Mouse (Mus musculus): ENCODE measurements around the gene Cox19. TPM values are rescaled to one million over a fixed set of nuclear protein-coding genes. Genes with fewer than 3 reads are reported as not detected.
A peak's percentile ranks its signal among the peaks of the same experiment; 100 is the strongest.

Cox19 gene
- total and polyA plus RNA-seq, 3 experiments: 10.0 to 40.8 (median 37.7) TPM

DNA sequence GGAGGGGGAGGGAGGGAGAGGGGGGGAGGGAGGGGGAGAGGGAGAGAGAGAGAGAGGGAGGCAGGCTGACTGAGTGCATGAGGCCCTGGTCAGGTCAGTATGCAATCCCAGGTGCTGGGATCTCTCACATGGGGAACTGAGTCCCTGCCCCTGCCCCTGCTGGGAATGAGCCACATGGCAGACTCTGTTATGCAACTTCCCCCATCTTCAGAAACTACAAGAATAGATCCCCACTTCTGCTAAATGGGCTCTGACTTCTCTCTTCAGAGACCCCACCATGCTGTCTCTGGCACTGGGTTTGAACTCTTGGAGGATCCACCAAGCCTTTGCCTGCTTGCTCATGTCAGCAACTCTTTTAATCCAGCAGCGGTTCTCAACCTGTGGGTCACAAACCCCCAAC lies 14.6 kb upstream of the Cox19 start:
- no peaks in the 10 kb centered on the region for H3K9me3 ChIP-seq (replicated peaks)
- H3K4me3 ChIP-seq (ENCODE audit: low read depth, low read length): no peak overlapping the region; the same call in 1 of the 2 replicates
- H3K27me3 ChIP-seq (ENCODE audit: insufficient read depth, low read length): no peaks in the 10 kb centered on the region
- DNase-seq (ENCODE audit: low spot score) (no peak), ATAC-seq (ENCODE audit: extremely low read depth, insufficient number of reproducible peaks, low FRiP score, poor library complexity, severe bottlenecking) (no peak)
- TF ChIP-seq GATA1 (IDR thresholded peaks at IDR 0.05; ENCODE audit: borderline replicate concordance, low read length) (no peak), GATA2 (IDR thresholded peaks at IDR 0.05; ENCODE audit: borderline replicate concordance, low read depth, low read length) (no peak), TAL1 (conservative IDR thresholded peaks at IDR 0.05; ENCODE audit: low read depth, low read length) (no peak), CTCF (IDR thresholded peaks at IDR 0.05; ENCODE audit: low read depth, low read length) (no peak), POLR2AphosphoS5 (IDR thresholded peaks at IDR 0.05; ENCODE audit: insufficient replicate concordance, low read depth, low read length) (no peak)
- peaks cover 68% of the 10 kb centered on the region for H3K36me3 ChIP-seq (replicated peaks)
- peaks cover 82% of the 10 kb centered on the region for H3K4me1 ChIP-seq (ENCODE audit: insufficient read depth, low read depth, low read length)

DNA sequence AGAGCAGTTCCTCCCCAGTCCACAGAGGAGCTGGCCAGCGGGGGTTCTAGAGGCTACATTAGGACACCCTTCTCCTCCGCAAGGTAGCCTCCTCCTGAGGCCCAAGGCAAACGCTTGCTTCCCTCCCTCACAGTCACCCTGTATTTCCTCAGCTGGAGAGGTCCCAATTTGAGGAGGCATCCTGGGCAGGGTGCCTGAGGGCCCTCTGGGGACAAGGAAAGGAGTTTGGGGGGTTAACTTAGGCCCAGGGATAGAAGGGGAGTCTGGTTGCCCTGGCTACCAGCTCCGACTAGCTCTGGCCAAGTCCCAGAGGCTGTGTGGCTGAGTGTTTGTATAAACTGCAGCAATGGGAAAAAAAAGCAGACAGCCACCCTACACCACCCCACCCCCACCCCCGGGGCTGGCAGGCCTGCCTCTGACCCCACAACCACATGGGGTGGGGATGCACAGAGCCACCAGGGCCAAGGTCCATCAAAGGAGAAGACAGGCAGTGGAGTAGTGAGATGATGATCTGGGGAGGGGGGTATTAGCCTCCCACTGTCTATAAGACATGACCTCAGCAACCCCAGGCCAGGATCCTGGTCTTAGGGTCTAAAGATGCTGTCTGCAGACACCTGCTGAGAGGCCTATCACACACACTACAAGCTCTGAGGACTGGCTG lies 13.8 kb upstream of the Cox19 start:
- Histone ChIP-seq H3K9me3 (replicated peaks) (no peaks in the 10 kb centered on the region), H3K36me3 (replicated peaks) (peaks cover 68% of the 10 kb centered on the region), H3K4me3 (ENCODE audit: low read depth, low read length) (peak overlapping the region; percentile 66; the same call in 1 of the 2 replicates), H3K27me3 (ENCODE audit: insufficient read depth, low read length) (no peaks in the 10 kb centered on the region), H3K4me1 (ENCODE audit: insufficient read depth, low read depth, low read length) (peaks cover 74% of the 10 kb centered on the region)
- ATAC-seq (ENCODE audit: extremely low read depth, insufficient number of reproducible peaks, low FRiP score, poor library complexity, severe bottlenecking): no peak
- TF ChIP-seq GATA2 (IDR thresholded peaks at IDR 0.05; ENCODE audit: borderline replicate concordance, low read depth, low read length): no peak
- no peak for TF ChIP-seq GATA1 (IDR thresholded peaks at IDR 0.05; ENCODE audit: borderline replicate concordance, low read length)
- no peak for DNase-seq (ENCODE audit: low spot score)

DNA sequence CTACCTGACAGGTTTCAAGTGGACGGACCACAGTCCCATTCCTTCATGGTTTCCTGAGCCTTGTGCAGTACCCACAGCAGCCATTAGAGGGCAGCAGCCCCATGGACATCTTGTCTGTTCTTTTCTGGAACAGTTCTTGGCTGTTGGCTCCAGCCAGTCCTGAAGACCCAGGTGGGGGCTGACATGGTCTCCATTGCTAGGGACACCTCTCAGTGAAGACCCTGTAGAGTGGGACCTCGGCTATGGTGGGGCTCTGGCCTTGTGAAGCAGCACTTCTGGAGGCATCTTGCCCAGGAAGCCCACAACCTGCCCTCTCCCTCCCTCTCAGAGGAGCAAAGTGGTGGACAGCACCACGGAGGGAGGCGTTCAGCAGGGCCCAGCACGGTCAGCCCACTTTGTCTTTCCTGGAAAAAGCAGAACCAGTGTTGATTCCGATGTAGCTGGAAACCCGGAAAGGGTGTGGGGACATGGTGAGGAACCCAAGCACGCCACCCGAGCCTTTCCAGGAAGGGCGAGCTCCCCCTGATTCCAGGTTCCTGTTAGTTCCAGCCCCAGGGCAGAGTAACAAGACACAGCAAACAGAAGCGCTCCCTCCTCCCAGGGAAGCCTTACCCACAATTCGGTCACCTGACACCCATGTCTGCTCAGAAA lies 13.2 kb upstream of the Cox19 start:
- DNase-seq (ENCODE audit: low spot score) (peak; percentile 80), ATAC-seq (ENCODE audit: extremely low read depth, insufficient number of reproducible peaks, low FRiP score, poor library complexity, severe bottlenecking) (peak; percentile 73)
- Histone ChIP-seq H3K36me3 (replicated peaks) (peaks cover 66% of the 10 kb centered on the region), H3K4me1 (ENCODE audit: insufficient read depth, low read depth, low read length) (peaks cover 67% of the 10 kb centered on the region), H3K4me3 (ENCODE audit: low read depth, low read length) (peak overlapping the region; percentile 66; the same call in 1 of the 2 replicates), H3K9me3 (replicated peaks) (no peaks in the 10 kb centered on the region), H3K27me3 (ENCODE audit: insufficient read depth, low read length) (no peaks in the 10 kb centered on the region)
- no peak for TF ChIP-seq GATA1 (IDR thresholded peaks at IDR 0.05; ENCODE audit: borderline replicate concordance, low read length)
- TF ChIP-seq TAL1 (conservative IDR thresholded peaks at IDR 0.05; ENCODE audit: low read depth, low read length): no peak
- peak; percentile 100 for TF ChIP-seq CTCF (IDR thresholded peaks at IDR 0.05; ENCODE audit: low read depth, low read length)
- no peak for TF ChIP-seq POLR2AphosphoS5 (IDR thresholded peaks at IDR 0.05; ENCODE audit: insufficient replicate concordance, low read depth, low read length)

DNA sequence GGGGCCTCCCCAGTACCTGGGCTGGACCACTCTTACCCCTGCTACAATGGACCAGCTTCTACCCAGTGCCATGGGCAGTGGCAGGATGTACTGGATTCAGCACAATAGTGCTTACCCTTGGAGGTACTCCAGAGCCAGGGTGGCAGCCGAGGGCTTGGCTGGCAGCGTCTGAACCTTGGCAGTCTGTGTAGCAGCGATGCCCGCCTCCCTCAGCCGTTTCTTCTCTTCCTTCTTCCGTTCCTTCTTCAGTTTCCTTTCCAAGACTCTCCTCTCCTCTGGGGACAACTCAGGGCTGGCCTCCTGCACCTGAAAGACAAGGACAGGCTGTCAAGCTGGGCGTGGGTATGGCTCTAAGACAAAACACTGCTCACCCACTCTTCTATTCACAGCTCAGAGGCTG lies 12.6 kb upstream of the Cox19 start:
- DNase-seq (ENCODE audit: low spot score) (no peak), ATAC-seq (ENCODE audit: extremely low read depth, insufficient number of reproducible peaks, low FRiP score, poor library complexity, severe bottlenecking) (no peak)
- H3K27me3 ChIP-seq (ENCODE audit: insufficient read depth, low read length): no peaks in the 10 kb centered on the region
- H3K9me3 ChIP-seq (replicated peaks): no peaks in the 10 kb centered on the region
- H3K4me1 ChIP-seq (ENCODE audit: insufficient read depth, low read depth, low read length): peaks cover 65% of the 10 kb centered on the region
- peak overlapping the region; percentile 66; the same call in 1 of the 2 replicates for H3K4me3 ChIP-seq (ENCODE audit: low read depth, low read length)
- H3K36me3 ChIP-seq (replicated peaks): peaks cover 69% of the 10 kb centered on the region
- TF ChIP-seq GATA2 (IDR thresholded peaks at IDR 0.05; ENCODE audit: borderline replicate concordance, low read depth, low read length) (no peak), CTCF (IDR thresholded peaks at IDR 0.05; ENCODE audit: low read depth, low read length) (no peak), POLR2AphosphoS5 (IDR thresholded peaks at IDR 0.05; ENCODE audit: insufficient replicate concordance, low read depth, low read length) (no peak), TAL1 (conservative IDR thresholded peaks at IDR 0.05; ENCODE audit: low read depth, low read length) (no peak), GATA1 (IDR thresholded peaks at IDR 0.05; ENCODE audit: borderline replicate concordance, low read length) (no peak)

DNA sequence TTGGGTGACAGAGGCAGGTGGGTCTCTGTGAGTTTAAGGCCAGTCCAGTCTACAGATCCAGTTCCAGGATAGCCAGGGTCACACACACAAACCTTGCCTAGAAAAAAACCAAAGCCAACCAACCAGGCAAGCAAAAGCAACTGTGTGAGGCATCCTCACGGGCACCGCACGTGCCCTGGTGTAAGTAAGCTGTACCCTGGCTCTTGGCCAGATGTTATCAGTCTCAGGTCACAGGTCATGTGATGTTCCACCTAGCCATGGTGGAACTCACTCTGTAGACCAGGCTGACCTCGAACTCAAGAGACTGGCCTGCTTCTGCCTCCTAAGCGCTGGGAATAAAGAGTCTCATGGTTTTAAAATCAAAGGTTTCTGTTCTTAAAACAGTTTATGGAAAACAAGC lies 8.0 kb upstream of the Cox19 start:
- DNase-seq (ENCODE audit: low spot score) (no peak), ATAC-seq (ENCODE audit: extremely low read depth, insufficient number of reproducible peaks, low FRiP score, poor library complexity, severe bottlenecking) (no peak)
- H3K36me3 ChIP-seq (replicated peaks): peaks cover 69% of the 10 kb centered on the region
- peaks cover 40% of the 10 kb centered on the region for H3K4me1 ChIP-seq (ENCODE audit: insufficient read depth, low read depth, low read length)
- no peak for TF ChIP-seq TAL1 (conservative IDR thresholded peaks at IDR 0.05; ENCODE audit: low read depth, low read length)
- no peak for TF ChIP-seq POLR2AphosphoS5 (IDR thresholded peaks at IDR 0.05; ENCODE audit: insufficient replicate concordance, low read depth, low read length)
- no peak overlapping the region for H3K4me3 ChIP-seq (ENCODE audit: low read depth, low read length)
- no peaks in the 10 kb centered on the region for H3K9me3 ChIP-seq (replicated peaks)
- H3K27me3 ChIP-seq (ENCODE audit: insufficient read depth, low read length): peaks cover 7% of the 10 kb centered on the region; the same call in 1 of the 2 replicates

DNA sequence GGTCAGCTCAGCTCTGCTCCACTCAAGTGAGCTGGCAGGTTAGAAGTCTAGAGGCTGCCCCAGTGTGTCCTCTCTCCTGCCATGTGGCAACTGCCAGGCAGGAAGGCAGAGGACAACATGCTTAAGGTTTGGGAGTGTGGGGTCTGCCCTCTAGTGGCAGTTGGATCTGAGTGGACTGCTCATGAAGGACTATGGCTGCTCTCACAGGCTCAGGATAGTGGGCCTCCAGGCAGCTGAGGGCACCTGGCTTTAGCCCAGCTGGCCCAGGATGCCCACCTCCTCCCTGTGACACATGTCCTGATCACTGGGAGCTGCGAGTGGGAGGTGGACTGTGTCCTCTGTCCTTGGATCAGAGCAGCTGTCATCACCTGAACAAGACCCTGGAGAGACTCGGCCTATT lies 7.4 kb upstream of the Cox19 start:
- DNase-seq (ENCODE audit: low spot score) (no peak), ATAC-seq (ENCODE audit: extremely low read depth, insufficient number of reproducible peaks, low FRiP score, poor library complexity, severe bottlenecking) (no peak)
- Histone ChIP-seq H3K27me3 (ENCODE audit: insufficient read depth, low read length) (peaks cover 7% of the 10 kb centered on the region; the same call in 1 of the 2 replicates), H3K36me3 (replicated peaks) (peaks cover 66% of the 10 kb centered on the region), H3K4me1 (ENCODE audit: insufficient read depth, low read depth, low read length) (peaks cover 40% of the 10 kb centered on the region), H3K4me3 (ENCODE audit: low read depth, low read length) (no peak overlapping the region), H3K9me3 (replicated peaks) (no peaks in the 10 kb centered on the region)
- no peak for TF ChIP-seq GATA2 (IDR thresholded peaks at IDR 0.05; ENCODE audit: borderline replicate concordance, low read depth, low read length)
- no peak for TF ChIP-seq GATA1 (IDR thresholded peaks at IDR 0.05; ENCODE audit: borderline replicate concordance, low read length)
- TF ChIP-seq CTCF (IDR thresholded peaks at IDR 0.05; ENCODE audit: low read depth, low read length): no peak
- no peak for TF ChIP-seq POLR2AphosphoS5 (IDR thresholded peaks at IDR 0.05; ENCODE audit: insufficient replicate concordance, low read depth, low read length)
- no peak for TF ChIP-seq TAL1 (conservative IDR thresholded peaks at IDR 0.05; ENCODE audit: low read depth, low read length)

Measured in G1E (cell line).